Mouse (Mus musculus): ENCODE results near the gene Dennd1c.

Dennd1c gene

DNA sequence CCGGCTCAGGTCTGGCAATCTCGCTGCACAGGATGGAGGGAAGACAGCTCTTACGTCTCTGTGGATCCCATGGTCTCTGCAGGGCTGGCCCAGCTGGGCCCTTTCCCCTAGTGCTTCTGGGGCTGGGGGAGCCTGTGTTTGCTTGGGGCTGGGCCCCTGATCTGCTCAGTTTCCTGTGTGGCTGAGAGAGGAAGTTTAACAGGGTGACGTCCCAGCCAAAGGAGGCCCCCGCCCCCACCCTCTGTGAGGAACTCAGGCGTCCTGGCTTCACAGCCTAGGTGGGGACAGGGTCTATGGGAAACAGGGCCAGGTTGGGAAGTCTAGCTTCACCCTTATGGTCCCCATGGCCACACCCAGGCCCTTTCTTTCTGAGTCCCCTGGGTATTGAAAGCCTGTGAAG is at the start of gene Dennd1c:
Gene Dennd1c (minus strand): TSS at position 179 of the 400 bp plus-strand sequence.
- DNase-seq: no peak

DNA sequence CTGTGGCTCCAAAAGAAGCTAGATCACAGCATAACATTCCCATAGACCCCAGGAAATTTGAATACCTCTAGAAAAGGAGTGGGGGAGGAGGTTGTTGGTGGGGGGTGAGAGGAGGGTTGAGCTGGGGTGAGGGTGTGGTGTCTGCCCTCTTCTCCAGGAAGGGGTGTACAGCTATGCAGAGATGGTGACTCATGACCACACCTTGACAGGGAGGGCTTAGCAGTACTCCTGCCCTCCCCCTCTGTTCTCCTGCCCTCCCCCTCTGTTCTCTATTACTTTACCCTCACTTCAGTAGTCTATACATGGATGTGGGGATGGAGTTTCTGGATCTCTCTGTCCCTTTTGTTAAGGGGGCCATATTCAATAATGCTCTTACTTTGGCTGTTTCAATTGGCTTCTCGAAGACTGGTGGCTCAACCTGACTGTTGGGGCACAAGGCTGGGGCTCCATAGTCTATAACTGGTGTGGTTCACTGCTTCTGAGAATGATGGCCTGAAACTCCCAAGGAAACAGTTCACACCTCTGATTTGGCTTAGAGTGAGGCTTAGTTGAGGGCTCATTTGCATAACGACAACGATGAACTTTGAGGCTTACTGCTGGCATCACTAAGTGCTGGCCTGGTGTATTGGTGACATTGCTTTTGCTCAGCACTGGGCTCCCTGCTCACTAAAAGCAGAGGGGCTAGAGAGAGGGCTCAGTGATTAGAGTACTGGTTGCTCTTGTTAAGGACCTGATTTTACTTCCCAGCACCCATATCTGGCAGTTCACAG is 47.7 kb upstream of the Dennd1c start:
- no peak for DNase-seq

- no peak for DNase-seq
Measured at GRCm38 (mm10) chr17:57124792-57125191, 46.5 kb upstream of the Dennd1c start.

- DNase-seq: no peak
Measured at GRCm38 (mm10) chr17:57123192-57124118, 45.1 kb upstream of the Dennd1c start.

DNA sequence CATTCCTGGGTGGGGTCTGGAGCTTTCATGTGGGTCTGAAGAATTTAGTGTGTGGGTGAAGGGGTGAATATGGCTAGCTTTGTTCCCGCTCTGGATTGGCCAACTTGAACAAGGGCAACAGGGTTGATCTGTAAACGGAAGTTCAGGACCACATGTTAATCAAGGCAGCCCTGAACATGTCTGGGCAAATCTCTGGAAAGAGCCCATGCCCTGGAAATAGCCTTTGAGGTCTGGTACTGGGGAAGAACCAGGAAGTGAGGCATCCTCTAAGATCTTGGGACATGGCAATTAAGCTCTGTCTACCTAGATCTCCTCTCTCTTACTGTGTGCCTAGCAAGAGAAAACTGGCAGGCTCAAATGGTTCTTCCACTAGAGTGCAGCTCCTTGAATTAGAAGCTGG is 43.5 kb upstream of the Dennd1c start:
- no peak for DNase-seq

GRCm38 (mm10) chr17:57118524-57119349 is 40.4 kb upstream of the Dennd1c start:
- DNase-seq: no peak

GRCm38 (mm10) chr17:57116801-57117200 is 38.5 kb upstream of the Dennd1c start:
- DNase-seq: no peak

DNA sequence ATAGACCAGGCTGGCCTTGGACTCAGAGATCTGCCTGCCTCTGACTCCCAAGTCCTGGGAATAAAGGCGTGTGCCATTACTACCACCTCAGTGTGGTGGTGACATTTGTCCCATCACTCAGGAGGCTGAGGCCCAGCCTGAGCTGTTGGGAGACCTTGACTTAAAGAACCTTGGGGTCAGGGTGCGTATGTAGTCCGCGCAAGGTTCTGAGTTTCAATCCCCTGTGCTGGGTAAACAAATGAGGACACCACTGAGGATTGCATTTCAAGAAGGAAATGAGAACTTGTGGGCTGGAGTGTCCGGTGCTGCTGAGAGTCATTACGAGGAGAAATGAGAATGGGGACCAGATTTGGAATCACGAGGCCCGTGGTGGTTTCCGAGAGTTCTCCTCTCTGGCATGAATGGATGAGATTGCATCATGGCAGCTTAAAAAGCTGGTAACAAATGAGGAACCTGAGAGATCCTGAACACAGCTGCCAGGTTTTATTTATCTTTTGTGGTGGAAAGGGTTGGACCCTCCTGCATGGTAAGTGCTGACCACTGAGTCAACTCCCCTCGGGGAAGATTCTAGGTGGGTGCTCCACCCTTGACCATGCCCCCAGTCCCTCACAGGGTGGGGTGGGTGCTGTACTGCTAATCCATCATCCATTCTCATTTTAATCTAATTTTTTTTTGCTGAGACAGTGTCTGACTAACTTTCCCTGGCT is 34.6 kb upstream of the Dennd1c start:
- peak; percentile 53 for DNase-seq

DNA sequence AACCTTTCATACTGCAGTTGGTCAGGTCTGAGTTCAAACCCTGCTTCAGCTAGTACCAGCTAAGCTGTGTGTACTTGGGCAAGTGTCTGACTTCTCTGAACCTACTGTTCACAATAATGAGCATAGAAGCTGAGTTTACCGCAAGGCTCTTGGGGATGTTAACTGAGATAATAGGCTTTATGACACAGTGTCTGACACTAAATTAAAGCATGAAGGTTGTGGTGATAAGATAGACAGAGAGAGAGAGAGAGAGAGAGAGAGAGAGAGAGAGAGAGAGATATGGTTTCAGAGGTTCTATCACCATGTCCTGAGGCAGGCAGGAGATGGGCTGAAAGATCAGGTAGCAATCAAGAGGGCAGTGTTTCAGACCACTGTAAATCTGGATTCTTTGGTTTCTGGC is 31.7 kb upstream of the Dennd1c start:
- DNase-seq: no peak

DNA sequence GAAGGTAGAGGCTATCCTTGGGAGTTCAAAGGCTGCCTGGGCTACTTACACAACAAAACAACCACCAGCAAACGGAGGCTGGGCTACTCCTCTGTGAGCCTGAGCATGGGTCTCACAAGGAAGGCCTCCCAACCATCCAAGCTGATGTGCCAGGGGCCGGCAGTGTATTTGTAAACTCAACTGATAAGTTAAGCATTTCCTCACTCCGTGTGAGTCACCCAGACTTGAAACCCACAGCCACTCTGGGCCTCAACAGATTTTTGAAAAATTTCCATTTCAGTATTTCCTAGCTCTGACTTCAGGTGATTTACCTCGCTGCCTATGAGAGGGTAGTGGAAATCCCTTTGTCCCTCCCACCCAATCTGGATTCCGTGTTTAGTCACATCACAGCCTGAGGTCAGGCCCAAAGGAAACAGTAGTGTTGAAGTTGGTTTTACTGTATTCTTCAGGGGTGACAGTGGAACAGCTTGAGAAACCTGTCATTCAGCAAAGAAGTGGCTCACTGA is 30.4 kb upstream of the Dennd1c start:
- no peak for DNase-seq

DNA sequence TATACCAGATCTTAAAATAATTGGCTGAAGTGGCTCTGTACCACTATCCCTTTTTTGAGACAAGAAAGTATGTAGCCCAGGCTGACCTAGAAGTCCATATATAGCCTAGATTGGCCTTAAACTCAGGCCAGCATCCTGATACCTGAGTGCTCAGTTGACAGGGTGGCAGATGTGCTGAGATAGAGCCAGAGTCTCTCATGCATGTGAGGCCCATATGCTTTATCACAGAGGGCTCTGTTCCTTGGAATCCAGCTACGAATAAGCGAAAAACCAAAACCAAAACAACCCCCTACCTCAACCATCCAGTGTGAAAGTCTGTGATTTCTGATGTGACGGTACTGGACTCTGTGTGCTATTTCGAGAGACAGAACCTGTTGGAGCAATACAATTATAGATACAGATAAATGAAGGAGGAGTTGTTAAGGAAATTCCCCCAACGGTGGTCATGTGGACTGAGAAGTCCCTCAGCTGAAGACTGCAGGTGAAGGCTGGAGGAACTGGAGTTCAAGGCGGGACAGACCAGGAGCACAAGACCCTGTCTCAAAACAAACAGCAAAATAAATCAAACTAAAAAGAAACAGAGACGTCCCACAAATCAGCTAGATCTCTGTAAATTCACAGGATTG is 29.8 kb upstream of the Dennd1c start:
- DNase-seq: no peak

DNA sequence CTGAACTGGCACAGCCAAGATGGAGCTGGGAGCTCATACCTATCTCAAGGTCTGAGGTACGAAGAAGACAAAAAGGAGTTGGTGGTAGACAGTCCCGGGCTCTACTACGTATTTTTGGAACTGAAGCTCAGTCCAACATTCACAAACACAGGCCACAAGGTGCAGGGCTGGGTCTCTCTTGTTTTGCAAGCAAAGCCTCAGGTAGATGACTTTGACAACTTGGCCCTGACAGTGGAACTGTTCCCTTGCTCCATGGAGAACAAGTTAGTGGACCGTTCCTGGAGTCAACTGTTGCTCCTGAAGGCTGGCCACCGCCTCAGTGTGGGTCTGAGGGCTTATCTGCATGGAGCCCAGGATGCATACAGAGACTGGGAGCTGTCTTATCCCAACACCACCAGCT is 28.8 kb upstream of the Dennd1c start:
- DNase-seq: no peak

DNA sequence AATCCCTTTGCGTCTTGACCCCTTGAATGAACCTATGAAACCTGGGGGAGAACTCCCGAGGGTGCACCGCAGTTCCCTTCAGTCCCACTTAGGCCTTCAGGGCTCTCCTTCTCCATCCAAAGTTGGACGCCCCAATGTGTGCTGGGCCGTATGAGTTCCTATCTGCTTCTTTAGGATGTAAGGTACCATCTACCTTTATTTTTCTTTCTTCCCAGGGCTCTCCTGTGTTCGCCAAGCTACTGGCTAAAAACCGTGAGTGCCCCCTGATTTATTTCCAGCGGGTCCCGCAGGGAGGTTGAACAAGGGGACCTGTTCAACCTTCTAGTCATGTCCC is 27.7 kb upstream of the Dennd1c start:
- DNase-seq: no peak

DNA sequence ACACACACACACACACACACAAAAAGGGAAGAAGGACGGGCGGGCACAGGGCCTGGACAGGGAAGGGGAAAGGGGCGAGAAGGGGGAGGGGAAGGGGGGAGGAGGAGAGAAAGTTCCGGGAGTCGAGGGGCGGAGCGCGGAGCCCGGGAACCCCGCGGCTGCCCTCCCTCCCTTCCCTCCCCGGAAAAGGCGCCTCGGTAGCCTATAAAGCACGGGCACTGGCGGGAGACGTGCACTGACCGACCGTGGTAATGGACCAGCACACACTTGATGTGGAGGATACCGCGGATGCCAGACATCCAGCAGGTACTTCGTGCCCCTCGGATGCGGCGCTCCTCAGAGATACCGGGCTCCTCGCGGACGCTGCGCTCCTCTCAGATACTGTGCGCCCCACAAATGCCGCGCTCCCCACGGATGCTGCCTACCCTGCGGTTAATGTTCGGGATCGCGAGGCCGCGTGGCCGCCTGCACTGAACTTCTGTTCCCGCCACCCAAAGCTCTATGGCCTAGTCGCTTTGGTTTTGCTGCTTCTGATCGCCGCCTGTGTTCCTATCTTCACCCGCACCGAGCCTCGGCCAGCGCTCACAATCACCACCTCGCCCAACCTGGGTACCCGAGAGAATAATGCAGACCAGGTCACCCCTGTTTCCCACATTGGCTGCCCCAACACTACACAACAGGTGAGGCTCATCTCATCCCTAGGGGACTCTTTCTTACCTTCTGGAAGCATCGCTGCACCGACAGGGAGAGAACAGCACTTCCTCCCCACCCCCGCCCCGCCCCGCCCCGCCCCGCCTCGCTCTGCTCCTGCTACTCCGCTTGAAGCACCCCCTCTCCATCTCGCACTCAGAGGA is 27.1 kb upstream of the Dennd1c start, which contains the start of gene Tnfsf9:
Gene Tnfsf9 (plus strand): TSS at position 145 of the 854 bp plus-strand sequence.
- DNase-seq: no peak

GRCm38 (mm10) chr17:57104496-57104895 is 26.2 kb upstream of the Dennd1c start:
- no peak for DNase-seq

DNA sequence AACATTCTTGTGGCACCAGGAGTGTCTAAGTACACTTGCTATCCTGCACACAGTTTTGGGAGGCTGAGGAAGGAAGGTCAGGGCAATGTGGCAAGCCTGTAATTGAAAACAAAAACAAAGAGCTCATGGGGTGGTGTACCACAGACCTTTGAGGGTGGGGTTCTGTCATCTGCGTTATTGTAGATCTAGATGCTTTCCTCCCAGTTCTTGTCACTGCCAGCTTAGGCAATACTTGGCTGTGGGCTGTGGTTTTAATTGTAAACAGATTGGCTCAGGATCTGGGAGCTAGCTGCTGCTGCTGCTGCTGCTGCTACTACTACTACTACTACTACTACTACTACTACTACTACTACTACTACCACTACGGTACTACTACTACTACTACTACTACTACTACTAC is 24.0 kb upstream of the Dennd1c start:
- no peak for DNase-seq

GRCm38 (mm10) chr17:57099629-57100325 is 21.5 kb upstream of the Dennd1c start:
- no peak for DNase-seq

- no peak for DNase-seq
Measured at GRCm38 (mm10) chr17:57098321-57098720, 20.0 kb upstream of the Dennd1c start.

DNA sequence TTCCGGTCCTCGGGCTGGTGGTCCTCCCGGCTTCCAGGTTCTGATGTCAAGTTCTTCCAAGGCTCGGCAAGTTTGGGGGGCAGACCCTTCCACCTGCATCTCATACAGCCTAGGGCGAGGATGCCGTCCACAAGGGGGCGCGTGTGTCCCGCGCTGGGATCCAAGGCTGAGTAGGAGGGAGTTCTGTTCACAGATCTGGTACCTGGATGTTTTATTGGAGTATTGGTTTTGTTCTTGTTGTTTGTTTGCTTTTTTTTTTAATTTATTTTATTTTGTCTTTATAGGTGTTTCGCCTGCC is 18.3 kb upstream of the Dennd1c start:
- peak; percentile 75 for DNase-seq
